Mouse (Mus musculus): ENCODE results near the gene Ssbp3.

GRCm38 (mm10) chr4:106920119-106920518 lies 9.6 kb downstream of the Ssbp3 start:
- TF ChIP-seq CHD1 (IDR thresholded peaks at IDR 0.05; ENCODE audit: low read depth, low read length): no peak
- no peak for TF ChIP-seq NELFE (IDR thresholded peaks at IDR 0.05; ENCODE audit: low read depth, low read length)
- no peak for TF ChIP-seq JUND (IDR thresholded peaks at IDR 0.05; ENCODE audit: low read depth, low read length)
- no peak for TF ChIP-seq CTCF (IDR thresholded peaks at IDR 0.05 in 2 of 3, conservative IDR thresholded peaks at IDR 0.05 in 1 of 3; ENCODE audit: control insufficient read depth in 1 of 3, insufficient read depth in 1 of 3, low read depth in 2 of 3, low read length in 3 of 3, poor library complexity in 1 of 3, severe bottlenecking in 1 of 3)
- no peak for TF ChIP-seq EP300 (IDR thresholded peaks at IDR 0.05; ENCODE audit: low read depth in 1 of 2, low read length in 2 of 2)
- no peak for TF ChIP-seq POLR2A (IDR thresholded peaks at IDR 0.05; ENCODE audit: control insufficient read depth in 1 of 2, insufficient read depth in 1 of 2, low read depth in 1 of 2, low read length in 2 of 2, poor library complexity in 1 of 2)
- no peak for TF ChIP-seq MAZ (IDR thresholded peaks at IDR 0.05; ENCODE audit: low read depth, low read length)
- TF ChIP-seq ETS1 (IDR thresholded peaks at IDR 0.05; ENCODE audit: low read depth, low read length): no peak
- no peak for TF ChIP-seq UBTF (IDR thresholded peaks at IDR 0.05; ENCODE audit: borderline replicate concordance, insufficient read depth, low read depth, low read length)
- no peak for TF ChIP-seq MYC (IDR thresholded peaks at IDR 0.05; ENCODE audit: low read depth, low read length)
- TF ChIP-seq MXI1 (IDR thresholded peaks at IDR 0.05; ENCODE audit: low read depth, low read length): no peak

Data from MEL (cell line).